Mouse (Mus musculus) cerebellum, postnatal 25 days (tissue): ENCODE results near the gene Gpc6.

Source experiments
- DNase-seq, 2 experiments: peaks; one replicate each; pipeline ENCODE4 v3.0.0; 2021; ENCODE audit warnings: mixed read lengths in 2 of 2

Gene Gpc6

GRCm38 (mm10) chr14:117894869-117895538 is 969.9 kb downstream of the Gpc6 start:
- DNase-seq, result no peak

GRCm38 (mm10) chr14:117895539-117895912 is 970.4 kb downstream of the Gpc6 start:
- DNase-seq, result peak; percentile 28 to 33

- DNase-seq, result no peak
These were observed 979.2 kb downstream of the Gpc6 start for GRCm38 (mm10) chr14:117904300-117904699.

- DNase-seq, result no peak
These were observed 980.6 kb downstream of the Gpc6 start for GRCm38 (mm10) chr14:117905701-117906100.

GRCm38 (mm10) chr14:117906361-117906760 is 981.2 kb downstream of the Gpc6 start:
- no peak for DNase-seq

- no peak for DNase-seq
These were observed 983.3 kb downstream of the Gpc6 start for GRCm38 (mm10) chr14:117908231-117908920.

- DNase-seq, result no peak
These were observed 983.9 kb downstream of the Gpc6 start for GRCm38 (mm10) chr14:117909046-117909445.

- no peak for DNase-seq
These were observed 985.2 kb downstream of the Gpc6 start for GRCm38 (mm10) chr14:117910323-117910722.

- DNase-seq, result no peak
These were observed 987.6 kb downstream of the Gpc6 start for GRCm38 (mm10) chr14:117912624-117913270.

- no peak for DNase-seq
These were observed 991.5 kb downstream of the Gpc6 start for GRCm38 (mm10) chr14:117916577-117916976.

- no peak for DNase-seq
These were observed 993.6 kb downstream of the Gpc6 start for GRCm38 (mm10) chr14:117918724-117919123.

- no peak for DNase-seq
These were observed 994.5 kb downstream of the Gpc6 start for GRCm38 (mm10) chr14:117919612-117920011.

- DNase-seq, result no peak
These were observed 996.4 kb downstream of the Gpc6 start for GRCm38 (mm10) chr14:117921393-117922014.

- no peak for DNase-seq
These were observed 998.6 kb downstream of the Gpc6 start for GRCm38 (mm10) chr14:117923667-117924066.

- DNase-seq, result no peak
These were observed 1005.2 kb downstream of the Gpc6 start for GRCm38 (mm10) chr14:117930105-117930847.

- no peak for DNase-seq
These were observed 1006.0 kb downstream of the Gpc6 start for GRCm38 (mm10) chr14:117930848-117931816.

GRCm38 (mm10) chr14:117932163-117932851 is 1007.2 kb downstream of the Gpc6 start:
- no peak for DNase-seq

GRCm38 (mm10) chr14:117938554-117938953 is 1013.4 kb downstream of the Gpc6 start:
- peak in 1 of 2 experiments; percentile 63 for DNase-seq

GRCm38 (mm10) chr14:117939471-117939870 is 1014.4 kb downstream of the Gpc6 start:
- no peak for DNase-seq

- no peak for DNase-seq
These were observed 1020.9 kb downstream of the Gpc6 start for GRCm38 (mm10) chr14:117945920-117946503.
